Mouse (Mus musculus) heart, postnatal 0 days (tissue): Measurements from ENCODE around the gene Olfr307.

Experiments used
- CTCF ChIP-seq: IDR thresholded peaks from 2 replicates; pipeline ENCODE4 v1.5.1; 2016; ENCODE audit warnings: antibody characterized with exemption, control low read depth, low read depth
- EP300 ChIP-seq: IDR thresholded peaks from 2 replicates; pipeline ENCODE4 v1.6.1; 2016; ENCODE audit warnings: antibody characterized with exemption, low read depth

- TF ChIP-seq CTCF (no peak), EP300 (no peak)
These were observed 29.4 kb upstream of the Olfr307 start, which contains the start of gene Olfr305 for GRCm38 (mm10) chr7:86366828-86367227.
